Mouse (Mus musculus): ENCODE results near the gene Fam102a. TPM values are rescaled to one million over a fixed set of nuclear protein-coding genes. Genes with fewer than 3 reads are reported as not detected.

The Fam102a gene
- polyA plus RNA-seq, 1 experiment from 2014 or later, result 12.6 TPM

DNA sequence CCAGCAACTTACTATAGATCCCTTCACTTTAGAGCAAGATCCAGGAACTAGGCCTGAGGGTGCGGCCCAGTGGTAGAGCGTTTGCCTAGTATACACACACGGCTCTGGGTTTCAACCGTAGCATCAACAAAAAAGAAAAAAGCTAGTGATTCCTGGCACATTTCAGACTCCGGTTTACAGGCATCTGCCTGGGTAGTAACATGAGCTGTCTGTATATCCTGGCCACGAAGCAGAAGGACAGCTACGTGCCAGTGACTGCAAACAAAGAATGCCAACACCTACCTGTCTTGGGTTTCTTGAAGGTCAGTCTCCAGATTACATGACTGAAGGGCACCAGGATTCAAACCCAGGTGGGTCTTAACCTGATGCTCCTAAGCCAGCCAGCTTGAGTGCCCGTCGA lies 14.0 kb downstream of the Fam102a start:
- H3K27me3 ChIP-seq, result no peaks in the 10 kb centered on the region
- H3K9me3 ChIP-seq, result no peaks in the 10 kb centered on the region
- peak overlapping the region; percentile 2; the same call in 1 of the 2 replicates for H3K27ac ChIP-seq
- no peak overlapping the region for H3K4me2 ChIP-seq
- no peak overlapping the region for H3K4me3 ChIP-seq
- no peak for ATAC-seq (ENCODE audit: borderline replicate concordance, extremely low read depth, low FRiP score, low TSS enrichment)
- no peak overlapping the region for H3K9ac ChIP-seq
- H3K36me3 ChIP-seq, result no peaks in the 10 kb centered on the region
- 63% methylated on average over 9 of the region's 9 CpGs for whole genome bisulfite sequencing
- H3K4me1 ChIP-seq, result peaks cover 10% of the 10 kb centered on the region; the same call in 1 of the 2 replicates

DNA sequence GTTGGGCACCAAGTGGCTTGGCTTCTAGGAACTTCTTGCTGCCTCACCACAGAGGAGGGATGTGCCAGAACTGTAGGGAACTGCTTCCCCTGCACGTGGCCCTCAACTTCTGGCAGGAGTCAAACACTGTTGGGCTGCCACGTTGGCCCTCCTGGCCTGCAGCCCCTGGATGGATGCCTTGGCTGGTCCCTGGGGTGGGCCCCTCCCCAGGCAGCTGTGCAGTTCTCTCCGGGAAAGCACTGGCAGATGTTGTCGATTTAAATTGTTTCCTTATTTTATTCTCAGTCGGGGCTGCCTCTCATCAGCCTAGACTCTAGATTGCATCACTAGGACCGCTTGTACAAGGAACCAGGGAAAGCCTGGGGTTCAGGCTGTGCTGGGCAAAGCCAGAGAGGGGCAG lies 14.6 kb downstream of the Fam102a start:
- no peak overlapping the region for H3K4me2 ChIP-seq
- peak overlapping the region; percentile 2; the same call in 1 of the 2 replicates for H3K27ac ChIP-seq
- ATAC-seq (ENCODE audit: borderline replicate concordance, extremely low read depth, low FRiP score, low TSS enrichment), result peak; percentile 61; the same call in 1 of the 2 replicates
- H3K27me3 ChIP-seq, result no peaks in the 10 kb centered on the region
- H3K4me3 ChIP-seq, result no peak overlapping the region
- no peaks in the 10 kb centered on the region for H3K36me3 ChIP-seq
- 49% methylated on average over 6 of the region's 6 CpGs for WGBS
- peaks cover 10% of the 10 kb centered on the region; the same call in 1 of the 2 replicates for H3K4me1 ChIP-seq
- no peaks in the 10 kb centered on the region for H3K9me3 ChIP-seq
- H3K9ac ChIP-seq, result no peak overlapping the region

DNA sequence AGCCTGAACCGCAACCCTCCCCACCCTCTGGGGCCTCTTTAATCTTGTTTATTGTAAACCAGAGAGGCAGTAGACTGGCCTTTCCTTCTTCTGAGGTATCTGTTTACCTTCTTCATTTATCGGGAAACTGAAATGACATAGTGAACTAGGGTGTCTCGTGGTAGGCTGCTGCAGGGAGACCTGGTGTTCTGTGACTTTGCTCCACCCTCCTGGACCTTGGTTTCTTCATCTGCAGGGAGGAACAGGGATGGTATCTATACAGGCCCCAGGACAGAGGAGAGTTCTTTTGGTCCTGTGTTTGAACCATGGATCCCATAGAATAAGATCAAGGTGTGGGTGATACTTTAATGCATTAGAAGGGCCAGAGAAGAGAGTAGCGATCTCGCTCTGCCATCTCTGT lies 16.1 kb downstream of the Fam102a start:
- no peak for ATAC-seq (ENCODE audit: borderline replicate concordance, extremely low read depth, low FRiP score, low TSS enrichment)
- no peak overlapping the region for H3K9ac ChIP-seq
- no peak overlapping the region for H3K27ac ChIP-seq
- H3K4me1 ChIP-seq, result peaks cover 21% of the 10 kb centered on the region
- no peaks in the 10 kb centered on the region for H3K9me3 ChIP-seq
- WGBS, result 75% methylated on average over 5 of the region's 5 CpGs
- no peak overlapping the region for H3K4me2 ChIP-seq
- no peaks in the 10 kb centered on the region for H3K36me3 ChIP-seq
- H3K27me3 ChIP-seq, result no peaks in the 10 kb centered on the region
- H3K4me3 ChIP-seq, result no peak overlapping the region

DNA sequence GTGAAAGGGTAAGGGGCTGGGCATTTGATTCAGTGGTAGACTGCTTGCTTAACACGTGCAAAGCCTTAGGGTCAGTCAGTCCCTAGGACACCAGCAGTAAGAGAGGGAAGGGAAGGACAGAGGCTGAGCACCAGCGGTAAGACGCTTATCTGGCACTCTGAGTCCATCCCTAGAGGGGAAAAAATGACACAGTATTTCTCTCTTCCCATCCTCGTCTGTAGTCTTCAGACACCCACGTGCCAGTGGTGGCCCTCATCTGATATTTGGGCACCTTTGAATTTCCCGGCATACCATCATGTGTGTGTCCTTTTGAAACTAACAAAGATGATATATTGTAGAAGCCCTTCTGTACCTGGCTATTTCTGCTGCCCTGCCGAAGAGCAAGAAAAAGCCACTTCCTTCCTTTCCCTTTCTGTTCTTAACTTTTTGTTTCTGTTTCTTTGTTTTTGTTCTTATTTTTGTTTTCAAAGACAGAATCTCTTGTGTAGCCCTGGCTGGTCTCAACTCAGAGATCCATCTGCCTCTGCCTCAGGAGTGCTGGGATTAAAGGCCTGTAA lies 18.5 kb downstream of the Fam102a start:
- H3K4me3 ChIP-seq, result no peak overlapping the region
- H3K36me3 ChIP-seq, result peaks cover 3% of the 10 kb centered on the region; the same call in 1 of the 2 replicates
- no peak overlapping the region for H3K9ac ChIP-seq
- no peak for ATAC-seq (ENCODE audit: borderline replicate concordance, extremely low read depth, low FRiP score, low TSS enrichment)
- H3K4me1 ChIP-seq, result peaks cover 29% of the 10 kb centered on the region
- no peaks in the 10 kb centered on the region for H3K27me3 ChIP-seq
- H3K27ac ChIP-seq, result no peak overlapping the region
- H3K4me2 ChIP-seq, result no peak overlapping the region
- H3K9me3 ChIP-seq, result no peaks in the 10 kb centered on the region
- 65% methylated on average over 7 of the region's 7 CpGs for WGBS

DNA sequence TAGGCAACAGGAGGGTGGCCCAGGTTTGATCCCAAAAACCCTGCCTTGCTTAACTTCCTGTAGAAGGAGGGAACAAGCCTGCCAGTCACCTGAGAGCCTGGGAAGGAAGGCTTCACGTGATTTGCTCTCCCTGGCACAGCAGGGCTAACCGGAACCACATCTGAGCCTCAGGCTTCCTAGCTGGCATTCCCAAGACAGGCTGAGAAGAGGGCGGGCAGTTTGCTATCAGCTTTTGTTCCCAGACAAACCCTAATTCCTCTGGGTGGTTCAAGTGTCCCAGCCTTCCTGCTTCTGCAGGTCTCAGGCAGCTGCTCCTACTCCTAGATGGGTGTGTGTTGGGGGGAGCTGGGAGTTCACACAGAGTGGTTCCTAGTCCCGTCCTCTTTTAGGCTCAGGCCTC lies 20.4 kb downstream of the Fam102a start:
- Histone ChIP-seq H3K4me3 (no peak overlapping the region), H3K4me1 (peaks cover 19% of the 10 kb centered on the region), H3K4me2 (no peak overlapping the region), H3K9me3 (no peaks in the 10 kb centered on the region), H3K36me3 (peaks cover 9% of the 10 kb centered on the region; the same call in 1 of the 2 replicates), H3K9ac (no peak overlapping the region), H3K27me3 (no peaks in the 10 kb centered on the region), H3K27ac (peak overlapping the region; percentile 58)
- ATAC-seq (ENCODE audit: borderline replicate concordance, extremely low read depth, low FRiP score, low TSS enrichment), result 0 out of 2 replicates have a peak, but pooled peaks have one; percentile 17
- 46% methylated on average over 4 of the region's 4 CpGs for WGBS

DNA sequence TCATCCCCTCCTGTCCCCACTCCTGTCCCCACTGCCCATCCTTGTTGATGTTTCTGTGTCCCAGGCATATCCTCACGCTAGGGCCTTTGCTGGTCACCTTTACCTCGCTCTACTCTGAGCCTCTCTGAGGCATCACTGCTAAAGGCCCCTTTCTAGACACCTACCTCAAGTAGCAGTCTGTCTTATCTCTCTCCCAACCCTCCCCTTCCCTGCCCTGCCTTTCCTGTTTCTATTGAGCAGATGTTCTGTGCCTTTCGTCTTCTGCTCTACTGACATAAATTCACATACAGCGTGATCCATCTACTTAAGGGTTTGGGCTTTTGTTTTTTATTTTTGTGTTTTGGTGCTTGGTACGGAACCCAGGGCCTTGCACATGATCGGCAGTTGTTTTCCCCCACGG lies 20.9 kb downstream of the Fam102a start:
- Histone ChIP-seq H3K4me1 (peaks cover 19% of the 10 kb centered on the region), H3K27me3 (no peaks in the 10 kb centered on the region), H3K27ac (peak overlapping the region; percentile 58), H3K4me3 (no peak overlapping the region), H3K9ac (no peak overlapping the region), H3K36me3 (peaks cover 14% of the 10 kb centered on the region), H3K9me3 (no peaks in the 10 kb centered on the region), H3K4me2 (no peak overlapping the region)
- WGBS, result 71% methylated on average over 7 of the region's 7 CpGs
- no peak for ATAC-seq (ENCODE audit: borderline replicate concordance, extremely low read depth, low FRiP score, low TSS enrichment)

DNA sequence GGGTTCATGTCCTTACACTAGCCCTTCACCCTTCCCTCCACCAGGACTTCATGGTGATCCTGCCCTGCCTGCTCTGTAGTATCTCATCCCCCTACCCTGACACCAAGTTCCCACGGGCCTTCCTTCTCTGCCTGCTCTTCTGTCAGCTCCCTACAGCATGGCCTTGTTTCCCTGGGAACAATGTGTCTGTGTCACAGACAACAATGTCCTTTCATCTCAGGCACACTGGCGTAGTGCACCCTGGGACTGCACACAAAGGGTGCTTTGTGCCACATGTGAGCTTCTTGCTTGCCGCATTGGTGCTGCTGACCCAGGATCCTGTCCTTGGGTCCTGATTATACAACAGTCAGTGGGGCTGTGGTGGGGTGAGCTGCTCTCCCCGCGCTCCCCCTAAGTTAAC lies 24.4 kb downstream of the Fam102a start:
- no peak; the same call in 1 of the 2 replicates for ATAC-seq (ENCODE audit: borderline replicate concordance, extremely low read depth, low FRiP score, low TSS enrichment)
- Histone ChIP-seq H3K36me3 (peaks cover 37% of the 10 kb centered on the region), H3K9ac (no peak overlapping the region), H3K27ac (peak overlapping the region; percentile 34; the same call in 1 of the 2 replicates), H3K27me3 (no peaks in the 10 kb centered on the region), H3K4me3 (no peak overlapping the region), H3K4me2 (no peak overlapping the region), H3K4me1 (peaks cover 19% of the 10 kb centered on the region), H3K9me3 (no peaks in the 10 kb centered on the region)
- 57% methylated on average over 5 of the region's 5 CpGs for WGBS

DNA sequence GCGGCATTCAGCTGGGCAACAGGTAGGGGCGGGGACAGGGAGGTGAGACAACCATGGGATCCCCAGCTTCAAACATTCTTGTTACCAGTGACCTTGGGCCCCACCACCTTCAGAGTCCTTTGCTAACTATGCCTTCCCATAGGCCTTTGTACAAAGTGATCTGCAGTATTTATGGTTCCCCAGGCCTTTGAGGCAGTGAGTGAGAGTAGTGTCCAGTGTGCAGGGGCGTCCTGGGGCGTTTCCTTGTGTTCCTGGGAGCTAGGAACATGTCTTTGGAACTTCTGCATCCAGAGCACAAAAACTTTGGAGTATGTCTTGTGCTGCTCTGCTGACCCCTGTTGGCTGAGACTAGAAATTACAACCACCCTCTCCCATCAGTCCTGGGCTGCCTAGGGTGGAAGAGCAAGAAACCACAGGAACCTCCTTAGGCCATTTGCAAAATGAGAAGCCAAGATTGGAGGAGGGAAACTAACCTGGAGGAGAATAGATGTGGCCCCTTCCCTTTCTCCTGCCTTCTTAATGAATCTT lies 31.5 kb downstream of the Fam102a start:
- no peak overlapping the region for H3K4me2 ChIP-seq
- no peak for ATAC-seq (ENCODE audit: borderline replicate concordance, extremely low read depth, low FRiP score, low TSS enrichment)
- no peak overlapping the region for H3K4me3 ChIP-seq
- H3K9ac ChIP-seq, result no peak overlapping the region
- H3K4me1 ChIP-seq, result peaks cover 4% of the 10 kb centered on the region
- no peaks in the 10 kb centered on the region for H3K27me3 ChIP-seq
- H3K27ac ChIP-seq, result 0 out of 2 replicates have a peak overlapping the region, but pooled peaks have one; percentile 6
- WGBS, result 40% methylated on average over 4 of the region's 4 CpGs
- H3K36me3 ChIP-seq, result peaks cover 66% of the 10 kb centered on the region
- H3K9me3 ChIP-seq, result no peaks in the 10 kb centered on the region

DNA sequence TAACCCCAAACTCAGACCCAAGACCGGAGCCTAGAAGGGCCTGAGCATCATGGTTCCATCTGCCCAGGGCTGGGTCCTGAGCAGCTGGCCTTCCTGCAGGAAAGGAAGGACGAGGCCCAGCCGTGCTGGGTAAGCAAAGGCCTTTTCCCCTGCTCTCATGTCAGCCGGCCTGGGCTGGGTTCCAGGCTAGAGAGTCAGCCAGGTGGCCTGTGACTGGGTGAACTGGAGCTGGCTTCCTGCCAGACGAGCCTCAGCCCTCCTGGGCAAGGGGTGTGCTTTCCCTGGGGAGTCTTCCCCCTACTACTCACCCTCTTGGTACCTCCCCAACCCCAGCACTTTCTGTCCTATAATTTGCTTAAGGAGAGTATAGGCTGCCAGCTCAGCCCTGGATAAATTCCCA lies 33.0 kb downstream of the Fam102a start:
- Histone ChIP-seq H3K4me3 (no peak overlapping the region), H3K9me3 (no peaks in the 10 kb centered on the region), H3K4me1 (peaks cover 10% of the 10 kb centered on the region), H3K27me3 (no peaks in the 10 kb centered on the region), H3K36me3 (peaks cover 62% of the 10 kb centered on the region), H3K4me2 (no peak overlapping the region), H3K27ac (no peak overlapping the region), H3K9ac (no peak overlapping the region)
- WGBS, result 47% methylated on average over 5 of the region's 5 CpGs
- ATAC-seq (ENCODE audit: borderline replicate concordance, extremely low read depth, low FRiP score, low TSS enrichment), result no peak

DNA sequence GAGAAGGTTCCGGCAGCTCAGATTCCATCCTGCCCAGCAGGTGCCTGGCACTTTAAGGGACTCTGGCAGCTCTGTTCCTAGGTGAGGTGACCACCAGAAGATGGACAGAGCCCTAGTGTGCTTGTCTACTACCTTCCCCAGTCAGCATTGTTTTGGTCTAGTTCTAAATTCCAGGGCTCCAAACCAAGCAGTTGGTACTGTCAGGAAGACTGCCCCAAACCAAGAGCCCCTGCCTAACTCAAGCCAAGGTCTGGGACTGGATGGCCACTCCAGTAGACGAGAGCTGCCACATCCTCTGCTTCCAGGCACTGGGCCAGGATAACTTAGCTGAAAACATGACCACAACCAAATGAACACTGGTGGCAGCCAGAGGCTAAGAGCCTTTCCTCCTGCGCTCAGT lies 33.8 kb downstream of the Fam102a start:
- 79% methylated on average over 3 of the region's 3 CpGs for WGBS

DNA sequence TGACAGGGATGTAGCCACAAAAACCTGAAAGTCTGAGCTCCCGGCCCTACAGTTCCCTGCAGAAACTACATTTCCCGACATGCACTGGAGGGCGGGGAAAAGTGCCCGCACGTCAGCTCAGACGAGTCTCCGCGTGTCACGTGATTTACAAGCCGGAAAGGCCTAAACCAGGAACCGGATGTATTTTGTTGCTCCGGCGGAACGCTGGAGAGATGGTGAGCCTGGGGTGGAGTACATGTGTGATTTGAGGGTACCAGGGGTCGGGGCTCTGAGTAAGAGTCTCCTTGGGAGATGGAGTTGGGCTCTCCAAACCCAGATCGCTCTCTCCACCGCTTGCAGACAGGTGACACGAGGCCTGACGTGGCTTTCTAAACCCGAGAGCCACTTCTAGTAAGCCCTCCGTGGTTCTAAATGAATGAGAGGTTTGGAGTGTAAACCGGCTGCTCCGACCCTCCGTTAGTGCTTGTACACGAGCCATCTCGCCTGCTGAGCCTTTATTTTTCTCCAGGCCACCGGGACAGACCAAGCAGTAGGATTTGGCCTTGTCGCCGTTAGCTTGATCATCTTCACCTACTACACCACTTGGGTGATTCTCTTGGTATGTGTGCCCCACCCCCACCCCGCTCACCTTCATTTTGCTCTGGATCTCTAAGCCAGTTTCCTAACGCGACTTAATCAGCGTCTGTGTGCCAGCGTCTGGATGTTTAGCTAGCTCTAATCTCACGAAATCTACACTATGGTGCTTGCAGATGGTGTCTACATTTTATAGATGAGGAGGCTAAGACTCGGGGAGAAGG lies 35.8 kb downstream of the Fam102a start, which contains the start of gene Dpm2:
Dpm2 (plus strand) TSS at position 161 of the 797 bp plus-strand sequence.
- peak; percentile 77 for ATAC-seq (ENCODE audit: borderline replicate concordance, extremely low read depth, low FRiP score, low TSS enrichment)
- Histone ChIP-seq H3K27ac (peak within 1 kb of the TSS; percentile 46), H3K9me3 (no peaks in the 10 kb centered on the region), H3K4me2 (peak within 1 kb of the TSS; percentile 62), H3K4me1 (peaks cover 18% of the 10 kb centered on the region), H3K36me3 (peaks cover 36% of the 10 kb centered on the region), H3K27me3 (no peaks in the 10 kb centered on the region), H3K4me3 (peak within 1 kb of the TSS; percentile 76), H3K9ac (peak within 1 kb of the TSS; percentile 70)
- WGBS, result 1% methylated on average over 36 of the region's 36 CpGs

More for the DNA sequence above, 33.8 kb downstream of the Fam102a start:
- no peaks in the 10 kb centered on the region for H3K9me3 ChIP-seq
- H3K9ac ChIP-seq, result no peak overlapping the region
- peaks cover 10% of the 10 kb centered on the region for H3K4me1 ChIP-seq
- no peak overlapping the region for H3K4me2 ChIP-seq
- ATAC-seq (ENCODE audit: borderline replicate concordance, extremely low read depth, low FRiP score, low TSS enrichment), result no peak
- no peak overlapping the region for H3K4me3 ChIP-seq
- H3K27ac ChIP-seq, result no peak overlapping the region
- H3K36me3 ChIP-seq, result peaks cover 54% of the 10 kb centered on the region
- H3K27me3 ChIP-seq, result no peaks in the 10 kb centered on the region

DNA sequence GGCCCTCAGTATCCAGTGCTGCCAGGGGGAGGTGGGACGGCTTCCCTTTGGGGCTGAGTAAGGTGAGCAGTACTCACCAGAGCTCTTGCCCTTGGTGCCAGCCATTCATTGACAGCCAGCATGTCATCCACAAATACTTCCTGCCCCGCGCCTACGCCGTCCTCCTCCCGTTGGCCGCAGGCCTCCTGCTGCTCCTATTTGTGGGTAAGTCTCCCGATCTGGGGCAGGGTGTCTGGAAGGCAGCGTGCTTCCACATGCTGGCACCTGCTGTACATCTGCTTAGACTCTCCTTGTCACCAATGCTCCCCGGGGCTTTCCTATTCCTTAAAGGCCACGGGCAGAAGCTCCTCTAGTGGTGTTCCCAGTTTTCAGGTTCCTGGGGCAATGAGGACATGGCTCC lies 37.1 kb downstream of the Fam102a start:
- H3K9me3 ChIP-seq, result no peaks in the 10 kb centered on the region
- ATAC-seq (ENCODE audit: borderline replicate concordance, extremely low read depth, low FRiP score, low TSS enrichment), result no peak
- H3K4me2 ChIP-seq, result no peak overlapping the region
- no peaks in the 10 kb centered on the region for H3K27me3 ChIP-seq
- WGBS, result 91% methylated on average over 11 of the region's 11 CpGs
- no peak overlapping the region for H3K27ac ChIP-seq
- no peak overlapping the region for H3K4me3 ChIP-seq
- peaks cover 26% of the 10 kb centered on the region for H3K36me3 ChIP-seq
- peaks cover 18% of the 10 kb centered on the region for H3K4me1 ChIP-seq
- H3K9ac ChIP-seq, result no peak overlapping the region
